Mouse (Mus musculus) mouse embryonic stem cell (cell line): Measurements from ENCODE around the gene Tnfsf13.

Experiments used
- in situ Hi-C, 2 experiments: fragments of 300-500 bp; cut with MboI; formaldehyde crosslinking; loops; 1 replicate in 1 of 2; 3 replicates in 1 of 2; pipeline ENCODE4 v1.14.3; 2019 to 2020; ENCODE audit warnings: low sequenced_read_pairs in 2 of 2, low pct_unique_long_range_greater_than_20kb in 1 of 2, mixed read lengths in 1 of 2; ENCODE audit not compliant: unreplicated experiment in 1 of 2

Tnfsf13 gene

GRCm38 (mm10) chr11:69687061-69687460, 1.5 kb upstream of the Tnfsf13 start:
- in situ Hi-C loops = no loop called here

DNA sequence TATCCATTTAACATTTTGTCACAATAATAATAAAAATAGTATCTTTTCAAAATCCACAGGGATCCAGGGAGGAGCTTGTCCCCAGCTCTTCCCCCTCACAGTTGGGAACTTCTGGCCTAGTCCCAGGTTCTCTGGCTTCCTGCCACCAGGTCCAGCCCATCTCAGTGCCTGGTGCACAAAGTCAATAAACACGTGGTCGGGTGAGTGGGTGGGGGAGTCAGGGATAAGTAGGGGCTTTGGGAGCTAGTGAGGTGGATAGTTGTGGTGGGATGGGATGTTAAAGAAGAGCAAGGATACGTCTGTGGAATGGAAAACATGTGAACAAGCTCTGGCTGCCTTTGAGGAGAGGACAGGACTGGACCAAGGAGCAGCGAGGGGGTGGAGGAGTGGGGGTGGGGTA, 793 bp upstream of the Tnfsf13 start:
- in situ Hi-C loops = no loop called here

GRCm38 (mm10) chr11:69684936-69685335, 648 bp downstream of the Tnfsf13 start:
- in situ Hi-C loops = loop anchor here (5.0 kb wide), 1 partner anchor 32 kb away; no protein-coding TSS in a partner anchor

GRCm38 (mm10) chr11:69684128-69684745, 1.3 kb downstream of the Tnfsf13 start:
- in situ Hi-C loops = loop anchor here (5.0 kb wide), 1 partner anchor 33 kb away; no protein-coding TSS in a partner anchor

DNA sequence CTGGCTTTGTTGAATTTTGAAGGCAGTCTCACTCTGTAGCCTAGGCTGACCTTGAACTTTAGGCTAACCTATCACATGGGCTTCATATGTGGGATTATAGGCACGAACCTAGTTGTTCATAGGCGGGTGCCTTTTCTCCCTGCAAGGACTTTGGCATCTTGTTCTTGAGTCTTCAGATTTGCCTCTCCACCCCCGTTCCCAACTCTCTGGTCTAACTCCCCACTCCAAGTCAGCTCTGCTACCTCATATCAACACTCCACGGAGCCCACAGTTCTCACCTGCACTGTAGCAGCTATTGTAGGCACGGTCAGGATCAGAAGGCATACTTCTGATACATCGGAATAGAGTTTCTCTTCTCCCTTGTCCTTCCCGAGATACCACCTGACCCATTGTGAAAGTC, 2.0 kb downstream of the Tnfsf13 start:
- in situ Hi-C loops = loop anchor here (5.0 kb wide), 1 partner anchor 34 kb away; no protein-coding TSS in a partner anchor

DNA sequence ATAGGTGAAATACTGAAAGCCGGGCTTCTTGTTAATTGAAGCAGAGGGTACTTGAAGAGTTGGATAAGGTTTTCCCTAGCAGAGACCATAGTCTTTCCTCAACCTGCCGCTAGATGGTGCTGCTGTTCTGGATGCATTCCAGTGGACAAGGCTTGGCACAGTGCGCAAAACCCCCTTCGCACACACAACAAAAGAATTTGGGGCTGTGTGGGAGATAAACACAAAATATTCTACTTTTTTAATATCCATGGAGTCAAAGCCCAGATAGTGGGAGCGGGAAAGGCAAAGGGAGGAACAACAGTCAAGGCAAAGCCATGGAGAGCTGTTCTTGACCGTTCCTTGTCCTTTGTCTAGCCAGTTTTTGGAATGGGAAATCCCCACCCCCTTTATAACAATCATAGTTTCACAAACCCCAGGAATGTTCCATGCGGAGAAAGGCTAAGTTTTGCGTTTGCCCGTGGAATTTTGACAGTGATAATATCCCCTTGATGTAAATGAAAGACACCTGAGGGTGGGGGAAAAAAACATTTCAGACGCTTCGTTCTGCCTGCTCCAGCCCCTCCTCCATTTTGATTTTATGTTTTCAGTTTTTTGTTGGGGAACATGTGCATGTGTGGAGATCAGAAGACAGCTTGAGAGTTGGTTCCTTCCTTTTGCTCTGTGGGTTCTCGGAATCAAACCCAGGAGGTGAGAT, 2.6 kb downstream of the Tnfsf13 start:
- in situ Hi-C loops = loop anchor here (5.0 kb wide), 1 partner anchor 34 kb away; no protein-coding TSS in a partner anchor

- in situ Hi-C loops = loop anchor here (5.0 kb wide), 1 partner anchor 35 kb away; no protein-coding TSS in a partner anchor
These were observed 3.3 kb downstream of the Tnfsf13 start for GRCm38 (mm10) chr11:69682209-69682839.

GRCm38 (mm10) chr11:69681314-69682208, 4.0 kb downstream of the Tnfsf13 start, which contains the start of gene Senp3:
Gene Senp3, minus strand, starts transcription at chr11:69682084.
- in situ Hi-C loops = loop anchor here (5.0 kb wide), 1 partner anchor 36 kb away; no protein-coding TSS in a partner anchor

DNA sequence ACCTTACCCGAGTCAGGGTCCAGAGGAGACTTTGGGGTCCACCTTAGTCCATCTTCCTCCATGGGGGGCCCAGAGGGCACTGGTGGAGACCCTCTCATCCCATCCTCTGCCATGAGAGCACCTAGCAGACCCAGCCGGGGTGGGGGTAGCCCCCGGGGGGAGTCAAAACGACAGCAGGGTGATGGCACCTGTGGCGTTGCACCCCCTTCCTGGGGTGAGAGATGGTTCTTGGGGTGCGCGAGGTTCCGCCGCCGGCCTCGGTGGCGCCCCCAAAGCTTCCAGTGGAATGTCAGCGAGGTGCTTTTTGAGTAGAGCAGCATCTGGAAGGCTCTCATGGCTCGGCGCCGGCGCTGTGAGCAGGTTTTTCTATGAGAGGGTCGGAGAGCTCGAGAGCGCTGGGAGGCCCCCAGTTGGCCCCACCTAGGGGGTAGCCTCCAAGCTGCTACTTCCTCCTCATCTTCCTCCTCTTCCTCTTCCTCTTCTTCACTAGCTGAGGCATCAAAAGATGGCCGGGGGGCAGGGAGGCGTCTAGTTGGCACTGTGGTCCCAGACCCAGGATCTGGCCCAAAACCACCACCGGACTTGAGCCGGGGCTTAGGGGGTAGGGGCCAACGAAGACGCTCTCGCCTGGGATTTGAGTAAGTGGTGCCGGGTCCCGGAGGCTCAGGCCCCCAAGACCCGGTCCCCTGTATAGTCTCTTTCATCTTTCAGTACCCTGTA, 5.3 kb downstream of the Tnfsf13 start:
- in situ Hi-C loops = loop anchor here (5.0 kb wide), 1 partner anchor 37 kb away; no protein-coding TSS in a partner anchor

- in situ Hi-C loops = no loop called here
These were observed 6.4 kb downstream of the Tnfsf13 start for GRCm38 (mm10) chr11:69679144-69679543.

DNA sequence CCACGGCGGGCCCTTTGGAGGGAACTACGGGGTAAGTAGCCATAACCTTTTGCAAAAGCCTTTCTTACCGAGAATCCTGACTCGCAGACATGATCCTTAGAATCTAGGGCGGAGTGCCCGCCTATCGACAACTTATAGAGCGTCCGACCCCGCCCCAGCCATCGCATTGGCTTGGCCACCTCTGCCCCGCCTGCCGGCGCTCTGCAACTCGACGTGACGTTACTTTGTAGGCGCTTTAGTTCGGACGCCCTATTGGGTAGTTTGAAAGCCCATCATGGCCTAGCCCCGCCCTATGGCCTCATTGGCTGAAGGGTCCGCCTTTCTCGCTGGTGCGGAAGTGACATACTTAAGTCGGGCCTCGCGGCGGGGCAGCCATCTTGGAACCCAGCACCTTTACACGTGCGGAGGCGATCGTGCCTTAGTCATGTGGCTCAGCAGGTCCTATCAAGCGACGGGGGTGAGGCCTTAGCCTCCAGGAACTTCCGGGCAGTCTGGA, 13.3 kb downstream of the Tnfsf13 start, which contains the start of gene Eif4a1:
TSS of gene Eif4a1 (minus strand) at position 213 of the 496 bp plus-strand sequence.
- in situ Hi-C loops = no loop called here

GRCm38 (mm10) chr11:69671726-69672124, 13.9 kb downstream of the Tnfsf13 start:
- in situ Hi-C loops = no loop called here

GRCm38 (mm10) chr11:69670786-69671725, 14.5 kb downstream of the Tnfsf13 start:
- in situ Hi-C loops = no loop called here

DNA sequence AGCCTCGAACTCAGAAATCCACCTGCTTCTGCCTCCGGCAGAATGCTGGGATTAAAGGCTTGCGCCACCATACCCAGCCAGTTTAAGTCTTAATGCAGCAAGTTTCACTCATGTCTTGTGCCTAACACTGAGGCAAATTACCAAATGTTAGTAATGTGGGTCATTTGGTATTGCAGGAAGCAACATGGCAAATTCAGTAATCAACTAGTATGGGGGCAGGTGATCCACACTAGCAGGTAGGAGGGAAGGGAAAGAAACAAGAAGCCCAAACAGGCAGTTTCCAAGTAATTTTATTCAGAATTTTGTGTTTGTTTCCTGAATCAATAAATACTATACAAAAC, 18.9 kb downstream of the Tnfsf13 start:
- in situ Hi-C loops = no loop called here

DNA sequence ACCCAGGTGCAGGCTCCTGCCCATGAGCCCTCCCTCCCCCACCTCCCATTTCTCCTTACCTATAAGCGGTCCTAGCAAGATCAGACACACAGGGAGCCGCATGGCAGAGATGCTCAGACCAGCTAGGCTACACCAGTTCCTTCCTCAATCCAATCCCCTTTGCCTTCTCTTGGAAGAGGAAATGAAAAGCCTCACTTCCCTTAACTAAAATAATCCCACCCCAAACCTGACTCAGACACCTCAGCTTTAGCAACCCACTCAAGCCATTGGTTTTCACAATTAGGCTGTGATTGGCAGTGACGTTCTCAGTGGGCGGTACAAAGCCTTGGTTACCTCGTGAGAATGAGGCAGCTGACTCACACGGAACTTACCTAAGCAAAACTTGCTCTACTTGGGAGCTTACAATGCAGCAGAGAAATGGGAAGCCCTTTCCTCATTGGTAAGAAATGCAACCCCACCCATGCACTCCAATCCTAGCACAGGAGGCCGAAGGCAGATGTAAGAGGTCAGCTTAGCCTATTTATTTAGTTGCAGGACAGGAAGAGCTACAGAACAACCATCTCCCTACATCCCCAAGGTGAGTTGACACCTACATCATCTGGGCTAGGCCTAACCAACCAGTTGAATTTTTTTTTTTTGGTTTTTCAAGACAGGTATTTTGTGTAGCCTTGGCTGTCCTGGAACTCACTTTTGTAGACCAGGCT, 19.5 kb downstream of the Tnfsf13 start, which contains the start of gene Cd68:
TSS of gene Cd68 (minus strand) at position 193 of the 704 bp plus-strand sequence.
- in situ Hi-C loops = no loop called here

- in situ Hi-C loops = no loop called here
These were observed 20.1 kb downstream of the Tnfsf13 start for GRCm38 (mm10) chr11:69665457-69665960.
